Mouse (Mus musculus): Measurements from ENCODE around the gene Kdm2b. TPM values are rescaled to one million over a fixed set of nuclear protein-coding genes. Genes with fewer than 3 reads are reported as not detected.

The Kdm2b gene
- total RNA-seq, 1 experiment: 68.6 TPM

- in situ Hi-C loops (cut with MboI; ENCODE audit: low sequenced_read_pairs in 2 of 2, unreplicated experiment in 2 of 2): no loop called here
- TF ChIP-seq ZC3H11A (IDR thresholded peaks at IDR 0.05; ENCODE audit: borderline replicate concordance, low read depth, low read length): no peak
- TF ChIP-seq HCFC1 (IDR thresholded peaks at IDR 0.05; ENCODE audit: borderline replicate concordance, insufficient read depth, low read length): no peak
- no peak for TF ChIP-seq ZNF384 (IDR thresholded peaks at IDR 0.05; ENCODE audit: low read depth, low read length)
- no peak for TF ChIP-seq MAFK (IDR thresholded peaks at IDR 0.05; ENCODE audit: insufficient read depth, low read depth, low read length)
- no peak for TF ChIP-seq CHD2 (IDR thresholded peaks at IDR 0.05; ENCODE audit: low read depth, low read length)
- Histone ChIP-seq H3K4me3 (ENCODE audit: insufficient read depth in 1 of 2, low read depth in 1 of 2, low read length in 2 of 2, poor library complexity in 1 of 2, severe bottlenecking in 1 of 2) (no peak overlapping the region), H3K36me3 (ENCODE audit: control insufficient read depth, insufficient read depth, low read length, poor library complexity, severe bottlenecking) (peaks cover 12% of the 10 kb centered on the region; the same call in 1 of the 2 replicates), H3K9me3 (ENCODE audit: control insufficient read depth, insufficient read depth, low read depth, low read length) (no peaks in the 10 kb centered on the region), H3K9ac (ENCODE audit: insufficient read depth, low read depth, low read length, poor library complexity, severe bottlenecking) (no peak overlapping the region), H3K4me1 (ENCODE audit: control insufficient read depth in 2 of 2, insufficient read depth in 2 of 2, low read length in 2 of 2, poor library complexity in 1 of 2) (peaks cover 2 to 6% of the 10 kb centered on the region in 2 experiments; a peak in 1 of 4 replicates), H3K27ac (ENCODE audit: insufficient read depth, low read depth, low read length, poor library complexity, severe bottlenecking) (no peak overlapping the region)
- no peak for DNase-seq (ENCODE audit: low read depth, low spot score)
Observed at GRCm38 (mm10) chr5:122959391-122959790, 30.2 kb downstream of the Kdm2b start.

GRCm38 (mm10) chr5:122956059-122956458 is 33.6 kb downstream of the Kdm2b start:
- no peak for DNase-seq (ENCODE audit: low read depth, low spot score)
- H3K27ac ChIP-seq (ENCODE audit: insufficient read depth, low read depth, low read length, poor library complexity, severe bottlenecking): no peak overlapping the region
- H3K9me3 ChIP-seq (ENCODE audit: control insufficient read depth, insufficient read depth, low read depth, low read length): no peaks in the 10 kb centered on the region
- H3K36me3 ChIP-seq (ENCODE audit: control insufficient read depth, insufficient read depth, low read length, poor library complexity, severe bottlenecking): peaks cover 7% of the 10 kb centered on the region; the same call in 1 of the 2 replicates
- H3K4me3 ChIP-seq (ENCODE audit: insufficient read depth in 1 of 2, low read depth in 1 of 2, low read length in 2 of 2, poor library complexity in 1 of 2, severe bottlenecking in 1 of 2): no peak overlapping the region
- TF ChIP-seq HCFC1 (IDR thresholded peaks at IDR 0.05; ENCODE audit: borderline replicate concordance, insufficient read depth, low read length): no peak
- no peak for TF ChIP-seq ZC3H11A (IDR thresholded peaks at IDR 0.05; ENCODE audit: borderline replicate concordance, low read depth, low read length)
- no peak for TF ChIP-seq ZNF384 (IDR thresholded peaks at IDR 0.05; ENCODE audit: low read depth, low read length)
- TF ChIP-seq CHD2 (IDR thresholded peaks at IDR 0.05; ENCODE audit: low read depth, low read length): no peak
- TF ChIP-seq MAFK (IDR thresholded peaks at IDR 0.05; ENCODE audit: insufficient read depth, low read depth, low read length): no peak
- no peak overlapping the region for H3K9ac ChIP-seq (ENCODE audit: insufficient read depth, low read depth, low read length, poor library complexity, severe bottlenecking)
- in situ Hi-C loops (cut with MboI; ENCODE audit: low sequenced_read_pairs in 2 of 2, unreplicated experiment in 2 of 2): no loop called here
- peaks cover 2 to 10% of the 10 kb centered on the region in 2 experiments; a peak in 1 of 4 replicates for H3K4me1 ChIP-seq (ENCODE audit: control insufficient read depth in 2 of 2, insufficient read depth in 2 of 2, low read length in 2 of 2, poor library complexity in 1 of 2)

GRCm38 (mm10) chr5:122951913-122952641 is 37.5 kb downstream of the Kdm2b start:
- in situ Hi-C loops (cut with MboI; ENCODE audit: low sequenced_read_pairs in 2 of 2, unreplicated experiment in 2 of 2): no loop called here
- Histone ChIP-seq H3K9ac (ENCODE audit: insufficient read depth, low read depth, low read length, poor library complexity, severe bottlenecking) (peak overlapping the region; percentile 13), H3K9me3 (ENCODE audit: control insufficient read depth, insufficient read depth, low read depth, low read length) (no peaks in the 10 kb centered on the region), H3K4me1 (ENCODE audit: control insufficient read depth in 2 of 2, insufficient read depth in 2 of 2, low read length in 2 of 2, poor library complexity in 1 of 2) (peaks cover 0 to 19% of the 10 kb centered on the region in 2 experiments; a peak in 1 of 4 replicates), H3K4me3 (ENCODE audit: insufficient read depth in 1 of 2, low read depth in 1 of 2, low read length in 2 of 2, poor library complexity in 1 of 2, severe bottlenecking in 1 of 2) (peak overlapping the region; percentile 57 to 58), H3K36me3 (ENCODE audit: control insufficient read depth, insufficient read depth, low read length, poor library complexity, severe bottlenecking) (peaks cover 4% of the 10 kb centered on the region; the same call in 1 of the 2 replicates), H3K27ac (ENCODE audit: insufficient read depth, low read depth, low read length, poor library complexity, severe bottlenecking) (no peak overlapping the region)
- no peak for DNase-seq (ENCODE audit: low read depth, low spot score)
- TF ChIP-seq MAFK (IDR thresholded peaks at IDR 0.05; ENCODE audit: insufficient read depth, low read depth, low read length) (no peak), ZNF384 (IDR thresholded peaks at IDR 0.05; ENCODE audit: low read depth, low read length) (no peak), HCFC1 (IDR thresholded peaks at IDR 0.05; ENCODE audit: borderline replicate concordance, insufficient read depth, low read length) (no peak), ZC3H11A (IDR thresholded peaks at IDR 0.05; ENCODE audit: borderline replicate concordance, low read depth, low read length) (no peak), CHD2 (IDR thresholded peaks at IDR 0.05; ENCODE audit: low read depth, low read length) (no peak)

GRCm38 (mm10) chr5:122951056-122951912 is 38.3 kb downstream of the Kdm2b start:
- H3K36me3 ChIP-seq (ENCODE audit: control insufficient read depth, insufficient read depth, low read length, poor library complexity, severe bottlenecking): peaks cover 10% of the 10 kb centered on the region; the same call in 1 of the 2 replicates
- H3K9ac ChIP-seq (ENCODE audit: insufficient read depth, low read depth, low read length, poor library complexity, severe bottlenecking): peak overlapping the region; percentile 13; the same call in 1 of the 2 replicates
- peak overlapping the region; percentile 57 to 58 for H3K4me3 ChIP-seq (ENCODE audit: insufficient read depth in 1 of 2, low read depth in 1 of 2, low read length in 2 of 2, poor library complexity in 1 of 2, severe bottlenecking in 1 of 2)
- H3K4me1 ChIP-seq (ENCODE audit: control insufficient read depth in 2 of 2, insufficient read depth in 2 of 2, low read length in 2 of 2, poor library complexity in 1 of 2): peaks cover 0 to 19% of the 10 kb centered on the region in 2 experiments; a peak in 1 of 4 replicates
- no peak for DNase-seq (ENCODE audit: low read depth, low spot score)
- no peak overlapping the region for H3K27ac ChIP-seq (ENCODE audit: insufficient read depth, low read depth, low read length, poor library complexity, severe bottlenecking)
- TF ChIP-seq ZC3H11A (IDR thresholded peaks at IDR 0.05; ENCODE audit: borderline replicate concordance, low read depth, low read length) (no peak), ZNF384 (IDR thresholded peaks at IDR 0.05; ENCODE audit: low read depth, low read length) (no peak), HCFC1 (IDR thresholded peaks at IDR 0.05; ENCODE audit: borderline replicate concordance, insufficient read depth, low read length) (no peak), CHD2 (IDR thresholded peaks at IDR 0.05; ENCODE audit: low read depth, low read length) (no peak), MAFK (IDR thresholded peaks at IDR 0.05; ENCODE audit: insufficient read depth, low read depth, low read length) (no peak)
- no peaks in the 10 kb centered on the region for H3K9me3 ChIP-seq (ENCODE audit: control insufficient read depth, insufficient read depth, low read depth, low read length)
- in situ Hi-C loops (cut with MboI; ENCODE audit: low sequenced_read_pairs in 2 of 2, unreplicated experiment in 2 of 2): no loop called here
